12 mouse cellular contexts compared by ENCODE assay signal in the genomic region with DNA sequence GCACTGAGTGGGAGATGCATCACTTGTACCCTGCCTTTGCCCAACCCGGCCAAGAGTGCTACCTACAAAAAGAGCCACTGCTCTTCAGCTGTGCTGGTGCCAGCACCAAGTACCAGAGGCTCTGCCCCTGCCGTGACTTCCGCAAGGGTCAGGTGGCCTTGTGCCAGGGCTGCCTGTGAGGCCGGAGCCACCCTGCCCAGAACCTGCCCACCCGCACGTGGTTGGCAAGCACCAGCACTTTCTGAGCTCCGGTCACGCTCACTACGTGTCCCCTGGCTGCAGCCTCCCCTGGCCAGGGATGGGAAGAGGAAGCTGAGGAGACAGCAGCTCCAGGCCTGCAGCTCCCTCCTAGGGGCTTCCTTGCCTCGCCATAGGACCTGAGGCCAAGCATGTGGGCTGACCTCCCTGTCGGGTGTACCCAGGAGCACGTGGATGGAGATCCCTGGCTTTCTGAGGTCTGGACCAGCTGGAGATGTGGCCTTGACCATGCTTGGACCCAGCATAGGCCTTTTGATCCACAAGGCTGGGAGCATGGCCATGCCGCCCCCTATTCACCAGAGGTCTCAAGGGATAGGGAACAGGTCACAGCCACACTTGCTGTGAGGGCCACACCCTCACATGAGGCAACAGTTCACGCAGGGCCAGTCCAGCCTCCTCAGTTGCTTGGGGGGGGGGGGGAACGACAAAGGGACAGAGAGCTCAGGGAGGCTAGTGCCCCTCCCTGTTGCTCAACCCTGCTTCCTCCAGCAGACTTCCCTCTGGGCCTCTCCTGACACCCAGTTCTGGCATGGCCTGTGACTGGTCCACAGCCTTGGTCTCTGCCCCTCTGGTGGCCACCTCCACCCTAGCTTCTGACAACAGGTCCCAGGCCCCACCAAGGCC.
DNase-seq lines count a peak whose midpoint lies in the region; ATAC-seq and TF ChIP-seq lines count a peak whose summit lies in the region.
"Had no signal": no experiment of that assay in that cellular context is flagged by ENCODE, and none has a peak within 500 bp of the region (broad histone marks: within the 10 kb centered on the region; RNA-seq: fewer than 3 reads in every experiment).

No protein-coding gene starts in this region.

- H3K27me3 ChIP-seq in hindbrain, embryonic 10.5 days (ENCODE audit: insufficient read depth, poor library complexity, severe bottlenecking): no peaks in the 10 kb centered on the region
- no peaks in the 10 kb centered on the region for H3K27me3 ChIP-seq in hindbrain, postnatal 0 days (ENCODE audit: insufficient read depth, low read length)
- no peaks in the 10 kb centered on the region for H3K27me3 ChIP-seq in thymus, adult 2 months (ENCODE audit: control insufficient read depth, insufficient read depth, low read length)
- H3K27me3 ChIP-seq: intestine, embryonic 15.5 days; lung, embryonic 15.5 days; neural tube, embryonic 12.5 days had no signal

- H3K4me1 ChIP-seq in hindbrain, embryonic 10.5 days (replicated peaks): peaks cover 27% of the 10 kb centered on the region
- H3K4me1 ChIP-seq in hindbrain, postnatal 0 days (ENCODE audit: insufficient read depth, low read length): no peaks in the 10 kb centered on the region
- no peaks in the 10 kb centered on the region for H3K4me1 ChIP-seq in thymus, adult 2 months (replicated peaks; ENCODE audit: control insufficient read depth, insufficient read depth, low read length)

- no peak for TF ChIP-seq CTCF in hindbrain, postnatal 0 days (IDR thresholded peaks at IDR 0.05; ENCODE audit: low read depth)
- no peak for TF ChIP-seq CTCF in thymus, adult 2 months (IDR thresholded peaks at IDR 0.05; ENCODE audit: borderline replicate concordance, control insufficient read depth, extremely low read depth, insufficient read depth, low read length, poor library complexity)

- H3K4me3 ChIP-seq in hindbrain, embryonic 10.5 days: no peak overlapping the region
- no peak overlapping the region for H3K4me3 ChIP-seq in hindbrain, postnatal 0 days (ENCODE audit: low read length)
- H3K4me3 ChIP-seq in thymus, adult 2 months (ENCODE audit: control insufficient read depth, insufficient read depth, low read length): no peak overlapping the region
- H3K4me3 ChIP-seq: intestine, embryonic 15.5 days; lung, embryonic 15.5 days; neural tube, embryonic 12.5 days had no signal

- peak; percentile 51 for DNase-seq in adrenal gland, postnatal 10 days
- no peak for DNase-seq in adrenal gland, adult 8-10 months
- DNase-seq in hindbrain, embryonic 10.5 days (ENCODE audit: low spot score): no peak
- DNase-seq in hindbrain, postnatal 0 days (ENCODE audit: low spot score): no peak
- DNase-seq in lung, postnatal 25 days (ENCODE audit: low spot score): peak; percentile 13
- no peak for DNase-seq in thymus, adult 2 months
- DNase-seq: spleen, adult 18-20 months had no signal

- H3K27ac ChIP-seq in hindbrain, embryonic 10.5 days: peak overlapping the region; percentile 62
- H3K27ac ChIP-seq in hindbrain, postnatal 0 days: no peak overlapping the region
- H3K27ac ChIP-seq in thymus, adult 2 months (ENCODE audit: control insufficient read depth, insufficient read depth, low read length): no peak overlapping the region
- H3K27ac ChIP-seq: intestine, embryonic 15.5 days; lung, embryonic 15.5 days; neural tube, embryonic 12.5 days had no signal

- H3K9me3 ChIP-seq in hindbrain, embryonic 10.5 days: no peaks in the 10 kb centered on the region
- no peaks in the 10 kb centered on the region for H3K9me3 ChIP-seq in hindbrain, postnatal 0 days (ENCODE audit: low read length)
- H3K9me3 ChIP-seq: intestine, embryonic 15.5 days; lung, embryonic 15.5 days; neural tube, embryonic 12.5 days had no signal

- H3K36me3 ChIP-seq in hindbrain, embryonic 10.5 days: peaks cover 49% of the 10 kb centered on the region
- H3K36me3 ChIP-seq in hindbrain, postnatal 0 days (ENCODE audit: insufficient read depth, low read length): peaks cover 8% of the 10 kb centered on the region; the same call in 1 of the 2 replicates
- H3K36me3 ChIP-seq in thymus, adult 2 months (ENCODE audit: control insufficient read depth, insufficient read depth, low read length): no peaks in the 10 kb centered on the region
- H3K36me3 ChIP-seq: intestine, embryonic 15.5 days; lung, embryonic 15.5 days had no signal

- 86% methylated on average over 15 of the region's 15 CpGs for WGBS in hindbrain, embryonic 10.5 days
- WGBS in hindbrain, postnatal 0 days: 68% methylated on average over 15 of the region's 15 CpGs
- 78% methylated on average over 15 of the region's 15 CpGs for WGBS in thymus, adult 2 months

- no peak overlapping the region for H3K9ac ChIP-seq in hindbrain, postnatal 0 days (replicated peaks; ENCODE audit: low read length)
- H3K9ac ChIP-seq: intestine, embryonic 15.5 days; lung, embryonic 15.5 days; neural tube, embryonic 12.5 days had no signal

- ATAC-seq in hindbrain, postnatal 0 days: no peak
- peak; percentile 47; the same call in 1 of the 2 replicates for ATAC-seq in common myeloid progenitor, adult 5-6 weeks (replicated peaks; ENCODE audit: low read depth, poor library complexity, severe bottlenecking)
- no peak for ATAC-seq in erythroblast, adult 5-6 weeks (replicated peaks; ENCODE audit: low FRiP score, poor library complexity, severe bottlenecking)
- ATAC-seq: intestine, embryonic 15.5 days had no signal

- no peak for TF ChIP-seq POLR2A in thymus, adult 2 months (IDR thresholded peaks at IDR 0.05; ENCODE audit: control insufficient read depth, extremely low read depth, insufficient read depth, low read length, poor library complexity)

- no peak overlapping the region for H3K4me2 ChIP-seq in hindbrain, postnatal 0 days (ENCODE audit: low read depth, low read length)
- H3K4me2 ChIP-seq: intestine, embryonic 15.5 days; lung, embryonic 15.5 days; neural tube, embryonic 12.5 days had no signal

Comparison
In these comparisons a context has a peak if more than half of its experiments do, and no peak if none do; other contexts are left out.
1. DNase-seq: peak in adrenal gland, postnatal 10 days (single experiment) and lung, postnatal 25 days (single experiment); none in adrenal gland, adult 8-10 months (single experiment), hindbrain, embryonic 10.5 days (single experiment), hindbrain, postnatal 0 days (single experiment) and thymus, adult 2 months (single experiment).